Mouse (Mus musculus): ENCODE data around the gene Tmbim1. TPM values are rescaled to one million over a fixed set of nuclear protein-coding genes. Genes with fewer than 3 reads are reported as not detected.

Gene Tmbim1
- total RNA-seq, 2 experiments from 2014 or later: 10.5 to 11.6 TPM

DNA sequence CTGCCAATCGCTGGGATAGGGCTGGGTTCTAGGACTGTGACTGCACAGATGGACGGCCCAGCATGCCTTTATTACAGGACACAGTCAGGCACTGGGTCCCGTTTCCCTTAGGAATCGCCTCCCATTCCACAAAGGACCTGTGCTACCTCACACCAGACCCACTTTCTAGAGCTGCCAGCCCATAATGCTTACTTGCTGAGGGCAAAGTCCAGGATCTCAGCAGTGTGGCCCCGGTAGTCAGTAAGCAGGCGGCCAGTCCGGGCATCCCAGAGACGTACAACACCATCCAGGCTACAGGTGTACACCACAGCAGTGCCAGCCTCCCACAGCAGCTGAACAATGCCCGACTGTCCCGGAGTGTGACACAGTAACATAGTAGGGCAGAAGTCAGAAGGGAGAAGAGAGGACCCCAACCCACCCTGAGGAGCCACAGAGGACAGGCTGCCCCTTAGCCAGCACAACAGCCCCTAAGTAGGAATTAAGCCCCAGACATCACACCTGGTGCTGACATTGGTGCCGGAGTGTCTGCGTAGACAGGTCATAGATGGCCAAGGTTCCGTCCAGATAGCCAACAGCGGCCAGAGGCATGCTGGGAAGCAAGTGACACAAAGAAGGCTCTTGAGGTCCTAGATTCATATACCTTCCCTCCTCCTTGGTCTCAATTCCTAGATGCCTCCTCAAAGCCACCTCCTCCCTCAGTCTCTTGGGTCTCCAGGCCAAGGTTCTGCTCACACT lies 24.7 kb downstream of the Tmbim1 start:
- no peak for DNase-seq (ENCODE audit: low spot score in 2 of 2)

GRCm38 (mm10) chr1:74278988-74279387 lies 26.4 kb downstream of the Tmbim1 start:
- DNase-seq (ENCODE audit: low spot score in 2 of 2): no peak

DNA sequence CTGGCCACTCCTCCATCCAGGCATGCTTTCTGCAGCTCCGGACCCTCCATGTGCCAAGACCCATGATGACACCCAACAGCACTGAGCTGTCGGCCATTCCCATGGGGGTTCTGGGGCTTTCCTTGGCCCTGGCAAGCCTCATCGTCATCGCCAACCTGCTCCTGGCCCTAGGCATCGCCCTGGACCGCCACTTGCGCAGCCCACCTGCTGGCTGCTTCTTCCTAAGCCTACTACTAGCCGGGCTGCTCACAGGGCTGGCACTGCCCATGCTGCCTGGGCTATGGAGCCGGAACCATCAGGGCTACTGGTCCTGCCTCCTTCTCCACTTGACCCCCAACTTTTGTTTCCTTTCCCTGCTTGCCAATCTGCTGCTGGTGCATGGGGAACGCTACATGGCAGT lies 26.9 kb downstream of the Tmbim1 start, which contains the start of gene Gpbar1:
Gene Gpbar1 (plus strand): TSS at position 13 of the 400 bp plus-strand sequence.
- DNase-seq (ENCODE audit: low spot score in 2 of 2): no peak

GRCm38 (mm10) chr1:74277883-74278537 lies 27.4 kb downstream of the Tmbim1 start:
- DNase-seq (ENCODE audit: low spot score in 2 of 2): no peak

GRCm38 (mm10) chr1:74277041-74277440 lies 28.4 kb downstream of the Tmbim1 start:
- DNase-seq (ENCODE audit: low spot score in 2 of 2): no peak

DNA sequence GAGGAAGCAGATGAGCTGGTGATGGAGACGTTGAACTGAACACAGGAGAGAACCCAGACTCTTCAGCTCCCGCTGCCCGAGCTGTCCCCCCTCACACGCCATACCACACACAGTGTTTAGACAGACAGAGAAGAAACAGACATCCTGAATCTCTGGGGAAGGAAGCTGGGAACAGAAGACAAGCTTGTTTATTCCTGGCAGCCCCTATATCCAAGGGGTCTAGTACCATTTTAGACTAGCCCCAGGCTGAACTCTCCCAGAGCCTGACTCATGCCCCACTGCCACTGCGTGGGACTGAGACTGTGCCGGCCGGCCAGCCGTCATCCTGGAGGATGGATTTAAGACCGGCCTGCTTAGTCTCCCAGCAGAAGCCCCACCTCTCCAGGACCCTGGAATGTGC lies 30.4 kb downstream of the Tmbim1 start:
- DNase-seq (ENCODE audit: low spot score in 2 of 2): no peak

DNA sequence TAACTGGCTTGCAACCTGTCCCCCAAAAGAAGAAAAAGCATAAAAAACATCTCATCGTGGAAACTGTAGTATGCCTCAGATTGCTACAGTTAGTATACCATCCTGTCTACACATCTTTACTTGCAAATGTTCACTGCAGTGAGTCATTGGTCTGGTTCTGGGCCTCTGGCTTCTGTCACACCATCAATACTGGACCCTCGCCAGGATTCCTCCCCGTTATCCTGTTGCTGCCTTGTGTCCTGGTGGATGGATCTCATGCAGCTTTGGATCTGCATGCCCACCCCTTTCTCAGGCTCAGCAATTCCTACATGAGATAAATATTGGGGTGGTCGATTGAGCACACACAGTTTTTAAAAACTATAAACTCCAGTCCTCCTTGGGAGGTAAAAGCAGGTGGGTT lies 33.8 kb downstream of the Tmbim1 start:
- DNase-seq (ENCODE audit: low spot score in 2 of 2): no peak

DNA sequence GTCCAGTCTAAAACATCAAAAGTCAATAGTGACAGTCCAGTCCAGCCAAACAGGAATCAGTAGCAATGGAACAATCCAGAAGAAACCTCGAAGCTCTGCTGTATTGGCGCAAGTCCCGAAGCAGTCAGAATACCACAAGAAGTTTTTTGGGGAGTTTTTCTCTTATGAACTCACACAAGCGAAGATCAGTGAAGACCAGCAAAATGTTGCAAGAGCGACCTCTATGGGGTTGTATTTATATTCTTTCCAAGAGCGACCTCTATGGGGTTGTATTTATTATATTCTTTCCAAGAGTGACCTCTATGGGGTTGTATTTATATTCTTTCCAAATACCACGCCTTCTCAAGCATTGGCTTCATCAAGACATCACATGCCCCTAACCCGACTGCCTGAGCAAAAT lies 36.7 kb downstream of the Tmbim1 start:
- DNase-seq (ENCODE audit: low spot score in 2 of 2): no peak

DNA sequence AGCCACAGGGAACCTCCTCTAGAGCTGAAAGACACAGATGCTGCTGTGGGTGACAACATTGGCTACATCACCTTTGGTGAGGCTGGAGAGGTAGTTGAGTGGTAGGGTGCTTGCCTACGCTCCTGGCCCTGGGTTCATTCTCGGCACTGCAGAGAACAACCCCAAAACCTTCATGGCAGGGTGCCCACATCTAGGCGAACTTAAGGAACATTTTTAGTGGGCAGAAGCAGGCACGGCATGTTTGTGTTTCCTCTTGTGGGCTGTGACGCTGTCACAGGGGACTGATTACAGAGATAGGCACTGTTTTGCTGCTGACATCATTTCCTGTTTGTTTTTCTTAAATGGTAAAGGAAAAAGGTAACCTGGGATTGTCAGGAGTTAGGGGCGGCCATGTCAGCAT lies 42.9 kb downstream of the Tmbim1 start:
- DNase-seq (ENCODE audit: low spot score in 2 of 2): no peak

- no peak for DNase-seq (ENCODE audit: low spot score in 2 of 2)
These were observed 48.6 kb downstream of the Tmbim1 start for GRCm38 (mm10) chr1:74256782-74257181.

DNA sequence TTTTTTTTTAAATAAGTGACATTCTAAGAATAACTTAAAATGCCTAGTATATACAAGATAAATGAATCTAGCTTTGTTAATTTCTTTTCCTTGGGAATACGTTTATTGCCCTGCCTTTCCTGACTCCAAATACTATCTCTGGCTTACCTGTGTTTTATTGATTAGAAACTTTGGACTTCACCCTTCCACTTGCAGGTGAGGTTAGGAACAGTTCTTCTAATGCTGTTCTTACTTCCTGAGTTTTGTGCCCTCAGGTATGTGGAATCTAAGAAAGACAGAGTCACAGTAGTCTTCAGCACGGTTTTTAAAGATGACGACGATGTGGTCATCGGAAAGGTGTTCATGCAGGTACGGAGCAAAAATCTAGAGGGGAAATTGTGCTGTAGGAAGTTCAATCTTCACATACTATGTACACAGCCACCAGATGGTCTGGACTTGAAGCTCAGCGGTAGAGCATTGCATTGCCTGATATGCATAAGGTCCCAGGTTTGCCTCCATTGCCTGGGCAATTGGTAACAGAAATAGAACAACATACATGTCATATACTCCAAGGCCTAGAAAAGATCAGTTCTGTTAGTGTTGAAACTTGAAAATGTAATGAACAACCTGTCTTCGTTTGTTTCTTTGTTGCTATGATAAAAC lies 49.6 kb downstream of the Tmbim1 start:
- no peak for DNase-seq (ENCODE audit: low spot score in 2 of 2)

- DNase-seq (ENCODE audit: low spot score in 2 of 2): no peak
These were observed 55.3 kb downstream of the Tmbim1 start for GRCm38 (mm10) chr1:74250096-74250495.

DNA sequence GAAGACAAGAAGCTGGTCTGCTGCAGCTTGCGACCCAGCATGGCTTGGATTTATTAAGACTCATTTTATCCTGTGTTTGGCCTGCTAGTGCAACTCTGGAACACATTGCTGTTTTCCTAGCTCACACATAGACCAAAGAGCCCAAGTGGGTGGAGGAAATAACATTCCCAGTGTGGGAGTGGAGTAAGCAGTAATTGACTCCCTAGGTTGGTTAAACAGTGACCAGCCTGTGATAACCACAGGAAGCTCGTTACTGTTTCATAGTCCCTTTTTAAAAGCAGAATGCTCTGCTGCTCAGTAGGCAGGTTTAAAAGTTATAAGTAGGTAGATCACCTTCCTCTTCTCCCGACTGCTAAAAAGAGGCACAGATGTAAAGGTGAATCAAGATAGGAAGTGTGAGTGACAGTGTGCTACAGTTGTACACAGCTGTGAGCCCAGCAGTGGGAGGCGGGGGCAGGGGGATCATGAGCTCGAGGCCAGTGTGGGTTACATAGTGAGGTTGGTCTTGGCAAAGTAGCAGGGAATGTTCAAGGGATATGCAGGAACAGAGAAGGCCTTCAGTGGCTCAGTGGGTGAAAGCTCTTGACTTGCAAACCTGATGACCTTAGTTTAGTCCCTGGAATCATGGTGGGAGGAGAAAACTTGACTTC lies 56.0 kb downstream of the Tmbim1 start:
- no peak for DNase-seq (ENCODE audit: low spot score in 2 of 2)

- DNase-seq (ENCODE audit: low spot score in 2 of 2): no peak
These were observed 56.6 kb downstream of the Tmbim1 start for GRCm38 (mm10) chr1:74248799-74249198.

DNA sequence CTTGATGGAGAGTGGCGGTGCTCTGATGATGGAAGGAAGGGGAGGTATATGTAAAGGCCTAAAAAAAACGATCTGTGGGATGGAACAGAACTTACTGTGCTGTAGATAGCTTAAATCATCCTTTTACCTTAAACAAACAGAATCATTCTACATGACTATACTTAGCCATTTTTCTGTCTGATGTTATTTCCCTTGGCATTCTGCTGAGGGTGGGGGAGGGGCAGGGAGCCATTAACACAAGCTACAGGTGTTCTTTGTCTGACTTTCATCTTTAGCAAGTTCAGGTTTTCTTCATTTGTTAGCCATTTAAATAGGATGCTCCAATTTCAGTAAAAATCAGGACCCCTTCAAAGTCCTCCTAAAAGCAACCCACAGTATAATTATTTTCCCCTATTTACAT lies 59.9 kb downstream of the Tmbim1 start:
- DNase-seq (ENCODE audit: low spot score in 2 of 2): no peak

- no peak for DNase-seq (ENCODE audit: low spot score in 2 of 2)
These were observed 64.6 kb downstream of the Tmbim1 start for GRCm38 (mm10) chr1:74240832-74241231.

DNA sequence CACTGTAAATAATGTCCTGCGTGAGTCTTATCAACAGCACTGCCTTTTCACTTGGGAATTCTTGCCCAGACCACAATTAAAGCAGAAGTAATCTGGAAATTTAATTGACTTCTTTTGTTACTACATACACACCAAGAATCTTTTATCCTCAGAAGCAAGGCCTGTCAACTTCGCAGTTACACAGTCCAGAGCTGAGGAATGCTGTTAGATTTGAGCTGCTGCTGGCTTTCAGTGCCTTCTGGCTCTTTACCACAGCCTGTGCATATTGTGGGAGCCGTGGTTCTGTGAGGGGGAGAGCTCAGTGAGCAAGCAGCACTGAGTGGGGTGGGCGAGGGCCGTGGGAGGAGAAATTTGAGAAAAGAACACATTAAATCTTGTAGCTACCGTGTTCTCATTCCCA lies 65.1 kb downstream of the Tmbim1 start:
- peak; percentile 46 to 47 for DNase-seq (ENCODE audit: low spot score in 2 of 2)

DNA sequence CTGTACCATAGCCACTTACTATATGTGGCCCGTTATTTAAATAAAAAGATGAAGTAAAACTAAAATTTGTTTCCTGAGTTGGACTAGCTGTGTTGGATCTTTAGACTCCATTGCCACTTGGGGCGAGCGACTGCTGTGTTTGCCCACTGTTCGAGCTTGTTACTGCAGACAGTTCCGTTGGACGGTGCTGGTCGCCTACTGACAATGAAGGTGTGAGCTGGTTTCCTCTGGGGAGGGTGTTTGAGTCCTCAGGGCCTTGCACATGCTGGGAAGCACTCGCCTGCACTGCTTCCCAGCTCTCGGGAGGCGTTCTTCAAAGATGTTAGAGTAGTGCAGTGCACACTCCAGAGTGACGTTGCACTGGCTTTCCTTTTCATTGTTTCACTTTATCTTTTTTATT lies 65.8 kb downstream of the Tmbim1 start:
- peak in 1 of 2 experiments; percentile 21 for DNase-seq (ENCODE audit: low spot score in 2 of 2)

DNA sequence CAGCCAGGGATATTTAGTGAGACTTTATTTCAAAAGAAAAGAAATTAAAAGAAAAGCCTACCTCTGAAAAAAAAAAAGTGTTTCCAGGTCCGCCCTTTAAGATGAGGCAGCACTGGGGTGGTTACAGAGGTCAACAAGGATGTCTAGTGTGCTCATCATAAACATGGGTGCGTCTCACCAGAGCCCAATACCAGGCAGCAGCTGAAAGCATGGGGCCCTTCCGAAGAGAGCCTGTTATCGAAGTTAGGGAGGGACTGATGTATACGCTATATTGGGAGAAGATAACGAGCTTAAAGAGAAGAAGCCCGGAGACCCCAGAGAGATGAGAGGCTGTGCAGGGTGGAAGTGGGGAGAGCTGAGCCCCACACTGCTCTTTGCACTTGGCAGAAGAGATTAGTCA lies 66.3 kb downstream of the Tmbim1 start:
- DNase-seq (ENCODE audit: low spot score in 2 of 2): no peak

Measured in layer of hippocampus, postnatal 10 days (tissue).